Mouse (Mus musculus) MEL (cell line): Measurements from ENCODE around the gene Aplp1. TPM values are rescaled to one million over a fixed set of nuclear protein-coding genes. Genes with fewer than 3 reads are reported as not detected.

Experiments used
- DNase-seq: peaks from one replicate; pipeline ENCODE4 v3.0.0; 2011; ENCODE audit warnings: low read depth, low spot score
- H3K27ac ChIP-seq: 2 replicates; pipeline ENCODE4 v1.5.1; 2012; ENCODE audit warnings: low read depth, mild to moderate bottlenecking, control low read depth, low read length, moderate library complexity; ENCODE audit not compliant: control insufficient read depth
- H3K27me3 ChIP-seq, 2 experiments: fragments of 150-350 bp in 1 of 2; sonication (generic) in 1 of 2; 2 replicates each; pipeline ENCODE4 v1.6.1; 2012; ENCODE audit warnings: low read length in 2 of 2, mild to moderate bottlenecking in 2 of 2, improper control_type of control experiment in 1 of 2, moderate library complexity in 1 of 2; ENCODE audit not compliant: insufficient read depth in 2 of 2, control insufficient read depth in 1 of 2
- H3K36me3 ChIP-seq, 2 experiments: 2 replicates each; pipeline ENCODE4 v1.6.1; 2012 to 2014; ENCODE audit warnings: low read length in 2 of 2, improper control_type of control experiment in 1 of 2, inconsistent platforms in 1 of 2, mild to moderate bottlenecking in 1 of 2; ENCODE audit not compliant: insufficient read depth in 2 of 2, control insufficient read depth in 1 of 2
- H3K4me1 ChIP-seq, 2 experiments: fragments of 150-350 bp in 1 of 2; sonication (generic) in 1 of 2; 2 replicates each; pipeline ENCODE4 v1.6.1; 2012; ENCODE audit warnings: low read length in 2 of 2, improper control_type of control experiment in 1 of 2, mild to moderate bottlenecking in 1 of 2; ENCODE audit not compliant: insufficient read depth in 2 of 2, control insufficient read depth in 1 of 2
- H3K4me3 ChIP-seq, 2 experiments: fragments of 150-350 bp in 1 of 2; sonication (generic) in 1 of 2; 2 replicates each; pipeline ENCODE4 v1.5.1; 2012; ENCODE audit warnings: low read depth in 2 of 2, low read length in 2 of 2, mild to moderate bottlenecking in 2 of 2, moderate library complexity in 2 of 2, control low read depth in 1 of 2, improper control_type of control experiment in 1 of 2; ENCODE audit not compliant: control insufficient read depth in 1 of 2, insufficient read depth in 1 of 2
- H3K79me2 ChIP-seq: 2 replicates; pipeline ENCODE4 v1.6.1; 2012; ENCODE audit warnings: mild to moderate bottlenecking, low read length, moderate library complexity; ENCODE audit not compliant: control insufficient read depth, poor library complexity, insufficient read depth
- H3K9ac ChIP-seq: 2 replicates; pipeline ENCODE4 v1.6.1; 2012; ENCODE audit warnings: low read depth, mild to moderate bottlenecking, control low read depth, low read length, moderate library complexity; ENCODE audit not compliant: control insufficient read depth, poor library complexity, severe bottlenecking
- H3K9me3 ChIP-seq: fragments of 150-350 bp; sonication (generic); replicated peaks from 2 replicates; pipeline ENCODE4 v1.6.1; 2012; ENCODE audit warnings: mild to moderate bottlenecking, low read length, improper control_type of control experiment, moderate library complexity; ENCODE audit not compliant: insufficient read depth
- CHD1 ChIP-seq: IDR thresholded peaks from 2 replicates; pipeline ENCODE4 v1.6.1; 2012; ENCODE audit warnings: low read depth, mild to moderate bottlenecking, inconsistent platforms, low read length, improper control_type of control experiment
- CTCF ChIP-seq, 3 experiments: IDR thresholded peaks in 2 of 3; conservative IDR thresholded peaks in 1 of 3; 2 replicates each; pipeline ENCODE4 v1.5.1; 2011 to 2012; ENCODE audit warnings: low read length in 3 of 3, low read depth in 2 of 3, mild to moderate bottlenecking in 2 of 3, improper control_type of control experiment in 1 of 3, inconsistent platforms in 1 of 3, mixed read lengths in 1 of 3, moderate library complexity in 1 of 3; ENCODE audit not compliant: control insufficient read depth in 1 of 3, insufficient read depth in 1 of 3, poor library complexity in 1 of 3, severe bottlenecking in 1 of 3
- E2F4 ChIP-seq: IDR thresholded peaks from 2 replicates; pipeline ENCODE4 v1.6.1; 2011; ENCODE audit warnings: low read depth, low read length, improper control_type of control experiment, borderline replicate concordance
- ELF1 ChIP-seq: IDR thresholded peaks from 2 replicates; pipeline ENCODE4 v1.6.1; 2014; ENCODE audit warnings: low read depth, mild to moderate bottlenecking, inconsistent platforms, low read length, improper control_type of control experiment, moderate library complexity
- EP300 ChIP-seq, 2 experiments: IDR thresholded peaks; 2 replicates each; pipeline ENCODE4 v1.6.1; 2011; ENCODE audit warnings: improper control_type of control experiment in 2 of 2, low read length in 2 of 2, low read depth in 1 of 2, mild to moderate bottlenecking in 1 of 2
- ETS1 ChIP-seq: IDR thresholded peaks from 2 replicates; pipeline ENCODE4 v1.6.1; 2012; ENCODE audit warnings: low read depth, mild to moderate bottlenecking, inconsistent platforms, low read length, improper control_type of control experiment, moderate library complexity
- HCFC1 ChIP-seq: IDR thresholded peaks from 2 replicates; pipeline ENCODE4 v1.6.1; 2012; ENCODE audit warnings: low read depth, mild to moderate bottlenecking, inconsistent platforms, low read length, improper control_type of control experiment, moderate library complexity
- KAT2A ChIP-seq: conservative IDR thresholded peaks from 2 replicates; pipeline ENCODE4 v1.6.1; 2012; ENCODE audit warnings: low read depth, low read length, improper control_type of control experiment, inconsistent platforms
- MAX ChIP-seq: IDR thresholded peaks from 2 replicates; pipeline ENCODE4 v1.6.1; 2011; ENCODE audit warnings: low read length, improper control_type of control experiment
- MYB ChIP-seq: IDR thresholded peaks from 2 replicates; pipeline ENCODE4 v1.6.1; 2011; ENCODE audit warnings: mild to moderate bottlenecking, low read depth, low read length, improper control_type of control experiment
- MYC ChIP-seq: IDR thresholded peaks from 2 replicates; pipeline ENCODE4 v1.6.1; 2011; ENCODE audit warnings: low read depth, mild to moderate bottlenecking, low read length, improper control_type of control experiment, moderate library complexity
- POLR2A ChIP-seq, 2 experiments: IDR thresholded peaks; 2 replicates each; pipeline ENCODE4 v1.6.1; 2011 to 2012; ENCODE audit warnings: low read length in 2 of 2, mild to moderate bottlenecking in 2 of 2, control low read depth in 1 of 2, improper control_type of control experiment in 1 of 2, low read depth in 1 of 2, moderate library complexity in 1 of 2; ENCODE audit not compliant: control insufficient read depth in 1 of 2, insufficient read depth in 1 of 2, poor library complexity in 1 of 2
- POLR2AphosphoS2 ChIP-seq: IDR thresholded peaks from 2 replicates; pipeline ENCODE4 v1.6.1; 2011; ENCODE audit warnings: low read length, improper control_type of control experiment
- POLR2AphosphoS5 ChIP-seq: IDR thresholded peaks from 2 replicates; pipeline ENCODE4 v1.6.1; 2012; ENCODE audit warnings: low read depth, borderline replicate concordance, mild to moderate bottlenecking, inconsistent platforms, low read length, moderate library complexity, mixed read lengths
- SMC3 ChIP-seq: IDR thresholded peaks from 2 replicates; pipeline ENCODE4 v1.6.1; 2011; ENCODE audit warnings: low read depth, low read length, improper control_type of control experiment
- USF1 ChIP-seq: IDR thresholded peaks from 2 replicates; pipeline ENCODE4 v1.6.1; 2014; ENCODE audit warnings: low read depth, mild to moderate bottlenecking, inconsistent platforms, low read length, improper control_type of control experiment, moderate library complexity
- ZNF384 ChIP-seq: IDR thresholded peaks from 2 replicates; pipeline ENCODE4 v1.6.1; 2012; ENCODE audit warnings: low read depth, mild to moderate bottlenecking, inconsistent platforms, low read length, improper control_type of control experiment
- polyA plus RNA-seq, 2 experiments: library from polyadenylated mRNA; stranded (reverse) in 1 of 2; unstranded in 1 of 2; fragments of >175 nt in 1 of 2; fragments of >200 nt in 1 of 2; gene quantifications; 2 replicates each; pipeline versions ENCODE4 v1.2.1 to v1.2.4; 2012; ENCODE audit warnings: low replicate concordance in 2 of 2, low read depth in 1 of 2; ENCODE audit not compliant: insufficient read length in 2 of 2, insufficient read depth in 1 of 2, missing spikeins in 1 of 2
- total RNA-seq: library from RNA; depleted of rRNA; stranded (reverse); fragments of 300-350 nt; gene quantifications from 2 replicates; pipeline ENCODE4 v1.2.3, GENCODE M21; 2012

Gene Aplp1
- total and polyA plus RNA-seq, 3 experiments = 1.9 to 7.1 TPM; not detected in 1

DNA sequence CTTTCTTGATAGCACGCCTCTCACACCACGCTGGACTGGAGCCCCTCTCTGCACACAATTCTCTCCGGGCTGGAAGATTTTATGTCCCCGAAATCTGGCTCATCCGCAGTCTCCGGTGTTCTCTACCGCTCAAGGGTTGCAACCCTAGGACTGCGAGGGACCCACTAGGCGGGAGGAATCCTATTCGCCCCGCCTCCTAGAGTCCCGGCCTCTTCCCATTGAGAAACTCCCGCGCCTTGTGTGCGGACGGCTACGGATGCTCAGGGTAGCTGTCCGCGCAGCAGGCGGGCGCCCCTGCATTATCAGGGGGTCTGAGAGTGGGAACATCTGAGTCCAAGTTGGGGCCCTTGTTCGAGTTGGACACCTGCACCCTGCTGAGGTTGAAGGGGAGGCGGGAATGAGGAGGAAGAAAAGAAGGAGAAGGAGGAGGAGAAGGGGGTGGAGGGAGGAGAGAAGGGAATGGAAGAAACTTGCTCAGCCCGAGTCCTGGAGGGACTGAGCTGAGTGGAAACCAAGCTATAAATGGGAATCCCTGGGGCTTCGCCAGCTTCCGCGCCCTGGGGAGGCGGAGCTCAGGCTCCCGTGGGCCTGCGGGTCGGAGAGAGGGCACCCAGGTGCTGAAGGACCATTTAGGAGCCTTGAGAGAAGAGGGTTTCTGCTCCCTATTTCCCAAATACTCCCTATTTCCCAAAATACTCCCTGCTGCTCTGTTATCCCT is 11.7 kb upstream of the Aplp1 start:
- Histone ChIP-seq H3K27me3 (no peaks in the 10 kb centered on the region; a peak in 1 of 4 replicates), H3K4me1 (no peaks in the 10 kb centered on the region), H3K36me3 (no peaks in the 10 kb centered on the region), H3K9me3 (no peaks in the 10 kb centered on the region), H3K27ac (no peak overlapping the region), H3K4me3 (no peak overlapping the region), H3K9ac (no peak overlapping the region), H3K79me2 (no peaks in the 10 kb centered on the region)
- TF ChIP-seq ELF1 (no peak), ETS1 (no peak), USF1 (no peak), SMC3 (no peak), CHD1 (no peak), ZNF384 (no peak), POLR2AphosphoS5 (no peak), POLR2A (IDR thresholded peaks at IDR 0.05; ENCODE audit: control insufficient read depth in 1 of 2, insufficient read depth in 1 of 2, low read depth in 1 of 2, low read length in 2 of 2, poor library complexity in 1 of 2) (no peak), MYC (no peak), MAX (no peak), E2F4 (no peak), CTCF (IDR thresholded peaks at IDR 0.05 in 2 of 3, conservative IDR thresholded peaks at IDR 0.05 in 1 of 3; ENCODE audit: control insufficient read depth in 1 of 3, insufficient read depth in 1 of 3, low read depth in 2 of 3, low read length in 3 of 3, poor library complexity in 1 of 3, severe bottlenecking in 1 of 3) (no peak), KAT2A (no peak), HCFC1 (no peak), POLR2AphosphoS2 (no peak), MYB (no peak)
- DNase-seq = no peak

- no peaks in the 10 kb centered on the region for H3K79me2 ChIP-seq
- no peaks in the 10 kb centered on the region for H3K9me3 ChIP-seq
- no peak overlapping the region for H3K27ac ChIP-seq
- no peaks in the 10 kb centered on the region for H3K36me3 ChIP-seq
- H3K27me3 ChIP-seq = no peaks in the 10 kb centered on the region; a peak in 1 of 4 replicates
- H3K9ac ChIP-seq = no peak overlapping the region
- no peak overlapping the region for H3K4me3 ChIP-seq
- DNase-seq = no peak
- no peaks in the 10 kb centered on the region for H3K4me1 ChIP-seq
- TF ChIP-seq EP300 (IDR thresholded peaks at IDR 0.05; ENCODE audit: low read depth in 1 of 2, low read length in 2 of 2) = no peak
Observed at GRCm38 (mm10) chr7:30456487-30456886, 11.2 kb upstream of the Aplp1 start.
